Mouse (Mus musculus) frontal cortex, adult 2 months (tissue): ENCODE data around the gene Pgam1. TPM values are rescaled to one million over a fixed set of nuclear protein-coding genes. Genes with fewer than 3 reads are reported as not detected.
A peak's percentile ranks its signal among the peaks of the same experiment; 100 is the strongest.
"Not testable (repeated sequence)": the region's sequence is repeated elsewhere in the genome, so short reads cannot be mapped to it uniquely, and the experiment has no call there.

Experiments
- DNase-seq, 2 experiments: peaks; one replicate each; pipeline ENCODE4 v3.0.0; 2022; ENCODE audit warnings: low spot score in 1 of 2; ENCODE audit errors: extremely low spot score in 1 of 2
- polyA plus RNA-seq: library from polyadenylated mRNA; depleted of rRNA; stranded (reverse); fragments of >200 nt; gene quantifications from 2 replicates; pipeline ENCODE4 v1.2.3, GENCODE M21; 2012

Pgam1 gene
- polyA plus RNA-seq, 1 experiment, result 727 TPM

DNA sequence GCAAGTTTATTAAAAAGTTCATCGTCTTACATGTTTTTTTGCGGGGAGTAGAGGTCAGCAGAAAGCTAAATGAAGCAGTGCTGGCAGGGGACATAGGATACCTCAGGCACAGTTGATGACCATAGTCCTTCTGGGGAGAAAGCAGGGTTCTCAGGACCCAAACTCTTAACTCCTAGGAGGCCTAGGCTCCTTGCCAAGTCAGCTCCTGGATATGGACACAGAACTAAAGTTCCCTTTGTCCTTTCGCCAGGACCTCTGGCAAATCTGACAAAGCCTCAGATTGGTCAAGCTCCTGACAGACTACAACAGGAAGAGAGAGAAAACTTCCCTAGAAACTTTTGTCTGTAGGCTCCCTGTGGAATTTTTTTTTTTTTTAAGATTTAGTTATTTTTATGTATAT, 3.0 kb upstream of the Pgam1 start:
- no peak for DNase-seq

- no peak for DNase-seq
Measured at GRCm38 (mm10) chr19:41910396-41910795, 1.3 kb upstream of the Pgam1 start.

- DNase-seq, result peak in 1 of 2 experiments; percentile 30
Measured at GRCm38 (mm10) chr19:41912121-41913080, 678 bp downstream of the Pgam1 start.

GRCm38 (mm10) chr19:41913774-41914591, 2.3 kb downstream of the Pgam1 start:
- peak in 1 of 2 experiments; percentile 20 for DNase-seq

GRCm38 (mm10) chr19:41914592-41914882, 2.8 kb downstream of the Pgam1 start:
- not testable (repeated sequence) for DNase-seq

DNA sequence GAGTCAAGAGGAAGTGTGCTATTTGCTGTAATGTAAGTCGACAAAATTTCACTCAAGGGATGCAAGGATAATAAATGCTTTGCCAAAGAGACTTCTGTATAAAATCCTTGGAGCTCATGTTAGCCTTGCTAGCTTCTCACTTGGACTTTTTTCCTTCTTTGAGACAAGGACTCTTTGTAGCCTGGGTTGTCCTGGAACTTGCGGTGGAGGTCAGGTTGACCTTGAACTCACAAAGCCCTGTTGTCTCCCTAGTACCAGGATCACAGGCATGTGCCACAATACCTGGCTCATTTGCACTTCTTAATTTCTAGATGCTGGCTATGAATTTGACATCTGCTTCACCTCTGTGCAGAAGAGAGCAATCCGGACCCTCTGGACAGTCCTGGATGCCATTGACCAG, 3.6 kb downstream of the Pgam1 start:
- no peak for DNase-seq

- DNase-seq, result no peak
Measured at GRCm38 (mm10) chr19:41916853-41917252, 5.1 kb downstream of the Pgam1 start.

DNA sequence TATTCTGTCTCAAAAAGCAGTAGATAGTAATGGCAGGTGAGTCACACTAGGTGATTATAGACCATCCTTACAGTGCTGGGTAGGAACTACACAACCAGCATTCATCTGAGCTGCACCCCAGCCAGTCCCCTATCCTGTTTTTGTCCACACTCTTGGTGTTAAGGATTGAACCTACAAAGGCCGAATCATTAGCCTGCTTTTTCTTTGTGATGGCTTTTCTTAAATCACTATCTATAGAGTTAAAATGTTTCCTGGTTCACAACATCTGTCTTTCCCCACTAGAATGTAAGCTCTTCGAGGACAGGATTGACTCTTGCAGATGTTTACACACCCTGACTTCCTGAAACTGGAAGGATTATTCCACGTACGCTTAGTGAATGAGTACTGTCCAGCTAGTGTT, 7.7 kb downstream of the Pgam1 start:
- DNase-seq, result no peak

GRCm38 (mm10) chr19:41920412-41921067, 8.8 kb downstream of the Pgam1 start:
- no peak for DNase-seq

DNA sequence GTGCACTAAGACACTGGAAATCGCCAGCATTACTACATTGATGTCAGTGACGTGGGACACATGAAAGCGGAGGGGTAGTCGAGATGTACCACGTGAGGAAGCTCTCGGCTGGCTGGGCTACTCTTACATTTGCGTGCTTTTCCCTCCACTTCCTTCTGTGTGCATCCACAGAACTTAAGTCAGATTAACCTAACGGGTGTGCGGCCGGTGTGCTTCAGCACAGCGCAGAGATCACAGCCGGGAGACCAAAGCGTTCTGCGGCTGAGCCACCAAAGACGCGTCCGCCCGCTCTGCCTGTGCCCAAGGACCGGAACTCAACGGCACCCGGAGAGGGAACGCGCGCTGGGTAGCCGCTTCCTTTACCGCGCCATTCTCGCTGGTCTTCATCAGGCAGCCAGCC, 21.0 kb downstream of the Pgam1 start:
- peak in 1 of 2 experiments; percentile 34 for DNase-seq

DNA sequence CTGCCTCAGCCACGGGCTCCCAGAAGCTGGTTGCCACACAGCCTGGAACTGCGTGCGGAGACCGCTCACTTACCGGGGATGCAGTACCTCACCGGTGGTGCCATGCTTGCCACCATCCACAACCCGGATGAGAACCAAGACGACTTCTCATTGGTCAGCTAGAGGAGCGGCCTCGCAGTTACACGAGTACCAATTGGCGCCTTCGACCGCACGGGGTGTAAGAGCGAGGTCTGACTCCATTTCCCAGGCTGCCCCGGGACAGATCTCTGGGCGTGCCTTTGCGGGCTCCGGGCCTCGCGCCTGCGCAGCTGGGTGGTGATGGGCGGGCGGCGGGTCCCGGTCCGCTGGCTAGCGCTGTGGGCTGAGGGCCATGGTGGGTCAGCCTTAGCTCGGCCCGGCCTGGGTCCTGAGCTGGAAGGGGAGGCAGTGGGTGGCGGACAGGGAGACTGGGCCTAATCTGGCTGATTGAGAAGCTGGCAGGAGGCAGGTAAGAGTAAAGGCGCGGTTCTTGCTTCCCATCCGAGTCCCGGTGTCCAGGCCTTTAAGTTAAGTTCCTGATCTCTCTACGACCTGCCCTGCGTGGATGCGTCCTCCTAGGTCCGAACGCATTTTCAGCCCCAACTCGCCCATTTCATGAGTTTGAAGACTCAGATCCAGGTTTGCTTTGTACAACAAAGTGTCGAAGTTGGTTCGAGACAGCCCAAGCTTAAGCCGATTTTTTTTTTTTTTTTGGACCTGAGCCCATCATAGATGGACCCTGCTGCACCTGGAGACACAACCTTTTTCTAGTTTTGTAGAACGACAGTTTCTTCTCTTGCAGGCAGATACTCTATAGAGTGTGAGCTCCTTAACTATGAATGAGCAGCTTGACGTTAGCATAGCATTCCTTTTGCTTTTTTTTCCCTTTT, 21.7 kb downstream of the Pgam1 start, which contains the start of the genes Exosc1 and Zdhhc16:
Exosc1 (minus strand) TSS at position 245 of the 908 bp plus-strand sequence.
Zdhhc16 (plus strand) TSS at position 302 of the 908 bp plus-strand sequence.
- DNase-seq, result peak; percentile 99 to 100

DNA sequence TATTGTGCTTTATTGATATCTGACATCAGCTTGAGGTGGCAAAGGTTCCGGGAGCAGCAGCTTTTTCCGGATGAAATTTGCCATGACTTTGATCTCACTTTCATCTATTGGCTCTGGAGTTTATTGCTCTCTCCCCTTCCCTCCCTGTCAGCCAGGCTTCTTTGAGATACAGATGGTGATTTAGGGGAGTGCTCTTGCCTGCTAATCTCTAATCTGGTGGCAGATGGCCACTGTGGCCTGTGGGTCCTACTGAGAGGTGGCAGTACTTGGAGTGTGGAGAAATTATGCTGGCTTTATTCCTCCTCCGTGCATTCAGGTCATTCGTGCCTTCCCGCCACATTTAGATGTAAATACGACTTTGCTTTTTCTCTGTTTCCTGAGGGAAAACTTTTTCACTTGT, 22.4 kb downstream of the Pgam1 start:
- DNase-seq, result no peak

GRCm38 (mm10) chr19:41935921-41936320, 24.2 kb downstream of the Pgam1 start:
- DNase-seq, result no peak

DNA sequence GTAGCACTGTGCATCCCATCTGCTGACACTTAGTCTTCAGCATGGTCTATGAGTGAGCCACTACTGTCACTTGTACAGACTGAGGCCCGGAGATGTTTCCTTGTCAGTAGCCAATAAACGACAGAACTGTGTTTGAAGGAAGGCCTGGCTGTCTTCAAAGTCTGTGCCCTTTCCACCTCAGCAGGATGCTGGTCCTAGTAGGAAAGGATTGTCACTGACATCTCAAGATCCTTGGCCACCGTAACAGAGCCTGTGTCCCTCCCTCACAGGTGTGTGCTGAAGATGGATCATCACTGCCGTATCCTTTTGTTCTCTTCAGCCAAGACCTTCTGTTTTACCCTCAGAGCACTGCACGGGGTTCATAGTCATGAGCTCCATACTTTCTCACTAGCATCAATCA, 26.8 kb downstream of the Pgam1 start:
- no peak for DNase-seq

- DNase-seq, result no peak
Measured at GRCm38 (mm10) chr19:41943841-41944240, 32.1 kb downstream of the Pgam1 start.

GRCm38 (mm10) chr19:41952287-41952686, 40.6 kb downstream of the Pgam1 start:
- DNase-seq, result no peak

- peak in 1 of 2 experiments; percentile 26 for DNase-seq
Measured at GRCm38 (mm10) chr19:41953574-41953973, 41.9 kb downstream of the Pgam1 start.
